Mouse (Mus musculus) layer of hippocampus, postnatal 14 days (tissue): Measurements from ENCODE around the gene Olfr1356. TPM values are rescaled to one million over a fixed set of nuclear protein-coding genes. Genes with fewer than 3 reads are reported as not detected.
A peak's percentile ranks its signal among the peaks of the same experiment; 100 is the strongest.
"Not testable (repeated sequence)": the region's sequence is repeated elsewhere in the genome, so short reads cannot be mapped to it uniquely, and the experiment has no call there.

Experiments used
- DNase-seq, 2 experiments: peaks; one replicate each; pipeline ENCODE4 v3.0.0; 2021 to 2022; ENCODE audit warnings: low spot score in 2 of 2, mixed read lengths in 1 of 2
- long read RNA-seq, 2 experiments: library from polyadenylated mRNA; stranded (forward); transcript quantifications; one replicate each; pipeline ENCODE4 v2.0.0; 2021
- total RNA-seq, 2 experiments: library from RNA; stranded (reverse); gene quantifications; 2 replicates each; pipeline ENCODE4 v1.2.3; 2021

Olfr1356 gene
- total RNA-seq = not detected
- long read RNA-seq, experiment 1 = 0 reads
- long read RNA-seq, experiment 2 = 0 reads

DNA sequence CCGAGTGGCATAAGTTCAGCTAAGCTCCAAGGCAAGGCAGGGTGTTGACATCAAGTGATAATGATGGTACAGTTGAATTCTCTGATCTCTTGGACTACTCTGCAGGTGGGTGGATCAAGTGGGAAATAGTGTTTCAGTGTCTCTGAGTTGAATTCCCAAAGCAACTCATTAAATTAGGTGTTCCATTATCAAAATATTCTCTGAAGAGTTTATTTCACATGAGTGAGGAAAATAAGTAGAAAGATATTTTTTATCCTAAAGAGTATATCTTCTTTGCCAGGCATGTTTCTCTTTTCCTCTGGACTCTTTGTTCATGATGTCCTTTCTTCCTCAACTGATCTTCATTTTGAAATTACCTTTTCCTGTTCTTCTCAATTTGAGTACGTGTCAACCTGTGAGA is at the start of gene Olfr1356:
TSS of gene Olfr1356 (minus strand) at position 101 of the 400 bp plus-strand sequence.
- no peak for DNase-seq

DNA sequence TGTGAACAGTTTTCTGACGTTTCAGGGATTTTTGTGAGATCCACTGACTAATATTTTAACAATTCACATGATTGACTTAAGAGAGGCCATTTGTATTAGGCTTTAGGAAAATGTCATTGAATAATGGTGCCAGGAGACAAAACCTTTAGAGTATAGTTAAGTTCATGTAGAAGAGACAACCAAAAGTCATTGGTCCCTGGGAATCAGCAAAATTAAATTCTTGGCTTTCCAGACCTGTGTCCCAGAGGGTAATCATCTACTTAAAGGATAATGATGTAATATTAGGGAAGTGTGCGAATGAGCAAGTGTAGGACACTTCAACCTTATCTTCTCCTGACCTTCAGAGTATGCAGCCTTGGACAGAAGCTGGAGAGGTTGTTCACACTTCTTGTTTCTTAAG is 23.3 kb upstream of the Olfr1356 start, which contains the start of gene Olfr1355:
TSS of gene Olfr1355 (plus strand) at position 301 of the 400 bp plus-strand sequence.
- DNase-seq = no peak

DNA sequence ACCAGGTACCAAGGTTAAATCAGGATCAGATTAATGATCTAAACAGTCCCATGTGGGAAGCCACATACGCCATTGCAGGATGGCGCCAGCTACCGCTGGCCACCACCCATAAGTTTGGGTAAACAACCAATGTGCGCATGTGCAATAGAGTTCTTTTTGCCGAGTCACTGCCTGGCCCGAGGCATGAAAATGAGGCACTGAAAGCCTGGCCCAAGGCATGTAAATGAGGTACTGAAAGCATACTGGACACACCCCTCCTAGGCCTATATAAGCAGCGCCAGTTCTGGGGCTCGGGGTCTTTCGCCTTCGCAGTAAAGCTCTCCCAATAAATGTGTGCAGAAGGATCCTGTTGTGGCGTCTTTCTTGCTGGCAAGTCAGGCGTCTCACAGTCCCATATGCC is 11.5 kb downstream of the Olfr1356 start:
- not testable (repeated sequence) for DNase-seq

DNA sequence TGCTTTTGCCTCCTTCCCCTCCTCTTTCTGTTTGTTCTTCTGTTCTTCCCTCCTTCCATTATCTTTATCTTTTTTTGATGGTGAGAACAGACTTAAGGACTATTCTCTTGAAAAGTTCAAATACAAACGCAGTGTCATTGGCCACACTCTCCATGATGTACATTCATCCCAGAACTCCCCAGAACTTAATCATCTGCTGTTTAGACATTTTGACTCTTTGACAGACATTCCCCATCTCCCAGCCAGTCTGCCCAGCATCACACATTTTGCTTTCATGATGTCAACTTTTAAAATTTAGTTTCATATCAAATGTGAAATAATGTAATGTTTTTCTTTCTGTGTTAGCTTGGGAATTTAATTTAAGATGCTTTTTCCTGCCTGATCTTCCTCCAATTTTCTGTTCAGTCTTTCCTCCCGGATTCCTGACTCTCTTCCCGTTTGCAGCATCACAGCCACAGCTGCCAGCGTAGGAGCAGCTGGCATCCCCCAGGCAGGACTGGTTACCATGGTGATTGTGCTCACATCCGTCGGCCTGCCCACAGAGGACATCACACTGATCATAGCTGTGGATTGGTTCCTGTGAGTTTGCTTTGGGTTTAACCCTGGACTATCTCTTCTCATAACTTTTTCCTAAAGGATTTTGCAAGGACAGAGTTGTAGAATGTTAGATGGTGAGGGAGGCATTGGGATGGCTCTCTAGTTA is 39.5 kb downstream of the Olfr1356 start:
- DNase-seq = peak; percentile 56 to 81

DNA sequence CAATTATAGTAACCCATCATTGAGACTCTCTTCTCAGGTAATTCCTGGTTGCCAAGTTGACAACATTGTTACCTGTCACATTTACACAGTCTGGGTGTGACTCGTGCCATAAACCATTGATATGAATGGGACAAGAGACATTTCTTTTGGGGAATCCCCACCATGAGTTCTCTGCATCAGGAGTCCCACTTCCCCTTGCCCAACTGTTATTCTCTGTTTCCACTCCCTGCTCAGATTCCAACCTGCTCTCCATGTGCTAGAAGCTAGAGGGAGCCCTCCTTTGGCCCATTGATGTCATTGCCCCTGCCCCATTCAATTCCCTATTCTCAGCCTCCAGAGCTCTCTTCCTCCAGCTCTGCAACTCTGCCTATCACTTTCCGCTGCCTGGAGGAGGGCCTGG is 50.5 kb downstream of the Olfr1356 start:
- DNase-seq = no peak

Other genes starting within 250 kb of the Olfr1356 start
- gene Olfr1357, start 234.1 kb downstream of the Olfr1356 start, total RNA-seq = not detected
- gene Casp14, start 133.9 kb downstream of the Olfr1356 start, total RNA-seq = not detected
- gene Ccdc105, start 99.1 kb downstream of the Olfr1356 start, total RNA-seq = under 1 TPM; 0.29 to 0.32 TPM
- gene Slc1a6, start 71.7 kb downstream of the Olfr1356 start, total RNA-seq = 10 to 100 TPM; 13.2 to 15.5 TPM
- gene Olfr1355, start 23.4 kb upstream of the Olfr1356 start, total RNA-seq = not detected
- gene Olfr1354, start 61.0 kb upstream of the Olfr1356 start, total RNA-seq = not detected
- not detected for gene Olfr8, start 98.5 kb upstream of the Olfr1356 start, total RNA-seq
- gene Olfr1353, start 111.1 kb upstream of the Olfr1356 start, total RNA-seq = not detected
- not detected for gene Olfr1352, start 128.9 kb upstream of the Olfr1356 start, total RNA-seq
- gene Olfr1351, start 160.3 kb upstream of the Olfr1356 start, total RNA-seq = not detected
- not detected for gene Olfr57, start 176.6 kb upstream of the Olfr1356 start, total RNA-seq
- gene 2610008E11Rik, start 245.4 kb upstream of the Olfr1356 start, total RNA-seq = 10 to 100 TPM; 25.0 to 26.0 TPM